Mouse (Mus musculus): ENCODE results near the gene Olfr1259.
"Not testable (repeated sequence)": the region's sequence is repeated elsewhere in the genome, so short reads cannot be mapped to it uniquely, and the experiment has no call there.

The Olfr1259 gene

GRCm38 (mm10) chr2:89948564-89948963 is at the start of gene Olfr1259:
TSS of gene Olfr1259 (minus strand) at chr2:89948664.
- DNase-seq (ENCODE audit: low read depth, low spot score), result no peak

DNA sequence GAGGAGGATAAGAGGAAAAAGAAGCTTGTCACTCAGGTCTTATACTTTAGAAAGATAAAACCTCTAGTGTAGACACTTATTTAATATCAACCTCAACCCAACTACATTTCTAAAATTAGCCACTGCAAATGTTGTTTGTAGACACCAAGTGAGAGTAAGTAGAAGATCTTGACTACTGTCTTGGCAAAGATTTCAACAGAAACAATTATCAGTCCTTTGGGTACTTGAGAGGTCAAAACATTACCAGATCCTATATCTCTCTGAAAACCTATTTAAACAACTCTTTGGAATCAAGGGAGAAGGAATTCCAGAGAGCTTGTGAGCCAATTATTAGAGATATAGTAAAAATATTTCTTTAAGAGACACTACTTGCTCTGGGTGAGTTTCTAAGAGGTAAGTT is 42.5 kb upstream of the Olfr1259 start, which contains the start of gene Olfr1261:
Gene Olfr1261, plus strand, starts transcription at position 301 of the 400 bp plus-strand sequence.
- no peak for DNase-seq (ENCODE audit: low read depth, low spot score)

- DNase-seq (ENCODE audit: low read depth, low spot score), result no peak
Observed at GRCm38 (mm10) chr2:89977709-89978108, 29.2 kb upstream of the Olfr1259 start.

- DNase-seq (ENCODE audit: low read depth, low spot score), result no peak
Observed at GRCm38 (mm10) chr2:89974184-89974583, 25.7 kb upstream of the Olfr1259 start, which contains the start of gene Olfr1260. TSS of gene Olfr1260 (plus strand) at chr2:89974340.

DNA sequence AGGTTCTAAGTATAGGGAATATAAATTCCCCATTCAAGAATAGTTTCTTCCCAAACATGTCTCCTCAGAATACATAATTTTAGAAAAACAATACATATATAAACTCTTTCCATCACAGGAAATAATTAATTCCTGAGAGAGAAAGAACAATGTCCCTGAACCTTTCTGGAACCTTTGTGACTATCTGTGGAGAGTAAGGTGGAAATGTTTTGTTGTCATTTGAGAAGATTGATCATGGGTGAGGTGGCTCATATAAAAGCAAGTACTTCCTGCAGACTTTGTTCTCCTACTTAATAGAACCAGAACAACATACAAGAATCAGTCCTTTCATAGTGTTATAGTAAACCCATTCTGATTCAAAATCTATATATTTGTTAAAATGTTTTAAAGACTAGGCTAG is 21.5 kb downstream of the Olfr1259 start, which contains the start of gene Olfr1258:
Gene Olfr1258, plus strand, starts transcription at position 301 of the 400 bp plus-strand sequence.
- DNase-seq (ENCODE audit: low read depth, low spot score), result no peak

DNA sequence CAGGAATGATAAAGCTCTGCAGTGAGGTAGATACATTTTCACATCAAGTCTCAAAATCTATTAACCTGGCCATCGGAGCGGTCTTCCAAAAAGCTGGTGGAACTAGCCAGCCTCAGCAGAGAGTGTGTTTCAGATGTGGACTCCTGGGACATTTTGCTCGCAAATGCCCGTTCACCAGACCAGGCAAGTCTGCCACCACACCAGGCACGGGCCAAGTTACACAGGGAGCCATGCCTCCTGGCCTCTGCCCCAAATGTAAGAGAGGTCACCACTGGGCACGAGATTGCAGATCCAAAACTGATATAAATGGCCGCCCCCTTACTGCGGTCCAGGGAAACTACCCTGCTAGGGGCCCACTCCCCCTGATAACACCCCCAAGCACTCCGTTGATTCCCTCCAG is 35.8 kb downstream of the Olfr1259 start:
- not testable (repeated sequence) for DNase-seq (ENCODE audit: low read depth, low spot score)
